Mouse (Mus musculus) hindlimb bud, embryonic 11.5 days (tissue): ENCODE measurements at regions not wholly inside any gene's neighbourhood (a gene's known extent, or its start where the extent isn't known, plus 50 kb on each side); places are given as distances from the start of the nearest gene placed in this dataset.

Source experiments
- DNase-seq: peaks from one replicate; pipeline ENCODE4 v3.0.0-alpha.2; 2012; ENCODE audit warnings: low read depth, low spot score; ENCODE audit errors: extremely low spot score

DNA sequence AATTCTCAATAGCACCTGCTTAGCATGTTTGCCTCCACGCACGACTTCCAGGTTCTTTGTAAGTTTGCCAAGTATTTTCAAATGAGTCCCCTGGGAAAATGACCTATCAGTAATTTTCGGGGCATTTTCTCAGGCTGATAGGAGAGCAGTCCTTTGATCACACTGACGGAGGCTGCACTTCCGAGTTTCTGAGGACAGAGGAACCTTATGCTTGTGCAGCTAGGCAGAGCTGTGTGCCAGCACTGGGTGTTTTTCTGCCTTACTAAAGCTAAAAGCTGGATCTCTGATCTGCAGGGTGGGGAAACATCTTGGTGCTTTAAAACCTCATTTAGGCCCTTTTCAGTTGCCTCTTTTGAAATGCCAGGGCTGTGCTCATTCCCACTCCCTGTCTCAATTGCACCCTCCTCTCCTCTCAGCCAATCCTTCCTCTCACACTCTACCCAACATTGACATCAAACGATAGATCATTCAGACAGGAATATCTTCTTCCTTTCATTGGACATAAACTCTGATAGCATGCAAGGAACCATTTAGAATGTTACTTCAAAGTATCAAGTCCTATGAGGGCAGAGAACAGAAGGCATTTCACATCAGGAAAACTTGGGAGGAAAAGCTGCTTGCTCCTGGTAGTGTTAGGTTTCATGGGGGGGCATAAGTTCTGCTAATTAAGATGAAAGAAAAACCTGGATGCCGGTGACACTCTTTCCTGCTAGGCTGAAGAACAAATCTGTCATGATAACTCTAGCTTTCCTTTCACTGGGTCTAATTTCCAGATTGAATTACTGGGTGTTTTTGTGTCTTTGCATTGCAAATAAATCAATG is 95.3 kb downstream of the Lurap1l start:
- no peak for DNase-seq

DNA sequence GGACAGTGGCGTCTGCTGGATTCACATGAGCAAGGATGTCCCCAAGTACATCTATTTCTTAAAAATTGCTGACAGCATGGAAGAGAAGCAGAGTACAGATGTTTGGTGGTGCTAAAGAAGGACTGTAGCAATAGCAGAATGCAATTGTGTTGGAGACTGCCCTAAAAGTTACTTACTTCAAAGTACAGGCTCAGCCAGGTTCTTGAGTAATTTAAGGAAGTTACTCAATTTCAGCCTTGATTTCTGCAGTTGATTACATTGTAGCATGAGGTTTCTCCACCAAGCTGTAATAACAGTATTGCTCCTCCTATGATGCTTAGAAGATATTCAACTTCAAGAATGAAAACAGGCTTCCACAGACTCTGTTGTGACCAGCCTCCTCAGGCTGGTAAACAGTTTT is 96.1 kb downstream of the Lurap1l start:
- DNase-seq: no peak

DNA sequence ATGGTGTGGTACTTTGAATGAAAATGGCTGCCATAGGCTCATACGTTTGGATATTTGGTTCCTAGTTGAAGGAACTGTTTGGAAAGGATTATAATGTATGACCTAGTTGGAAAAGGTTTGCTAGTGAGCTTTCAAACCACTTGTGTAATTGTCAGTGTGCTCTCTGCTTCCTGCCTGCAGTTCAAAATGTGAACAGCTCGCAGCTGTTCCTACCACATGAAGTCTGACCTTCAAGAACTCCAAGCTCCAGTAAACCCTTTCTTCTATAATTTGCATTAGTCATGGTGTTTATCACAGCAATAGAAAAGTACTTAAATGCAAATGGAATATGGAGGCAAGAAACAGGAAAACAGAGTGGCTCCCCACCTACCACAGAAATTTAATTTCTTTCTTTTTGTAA is 111.4 kb downstream of the Lurap1l start:
- no peak for DNase-seq

DNA sequence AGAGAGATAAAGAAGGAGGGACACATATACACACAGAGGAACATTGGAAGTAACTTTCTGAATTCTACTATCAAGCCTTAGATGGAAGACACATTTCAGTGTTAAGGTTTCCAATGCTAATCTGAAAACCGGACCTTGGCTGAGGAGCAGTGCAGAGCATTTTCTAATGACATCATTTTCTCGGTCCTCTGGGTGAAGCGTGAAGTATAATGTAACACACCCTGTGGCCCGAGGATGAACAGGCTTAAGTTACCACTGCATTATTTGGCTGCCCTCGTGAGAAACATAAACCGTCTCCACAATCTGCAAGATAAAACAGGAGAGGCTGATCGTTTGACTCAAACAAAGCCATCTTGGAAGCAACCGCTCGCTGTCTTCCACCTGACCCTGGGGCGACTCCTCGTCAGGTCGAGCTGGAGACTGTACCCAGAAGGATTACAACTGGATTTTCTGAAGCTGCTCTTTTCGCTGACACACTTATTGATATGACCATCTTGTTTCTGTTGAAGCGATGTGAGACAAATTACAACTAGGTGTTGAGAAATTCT is 113.1 kb downstream of the Lurap1l start:
- no peak for DNase-seq

DNA sequence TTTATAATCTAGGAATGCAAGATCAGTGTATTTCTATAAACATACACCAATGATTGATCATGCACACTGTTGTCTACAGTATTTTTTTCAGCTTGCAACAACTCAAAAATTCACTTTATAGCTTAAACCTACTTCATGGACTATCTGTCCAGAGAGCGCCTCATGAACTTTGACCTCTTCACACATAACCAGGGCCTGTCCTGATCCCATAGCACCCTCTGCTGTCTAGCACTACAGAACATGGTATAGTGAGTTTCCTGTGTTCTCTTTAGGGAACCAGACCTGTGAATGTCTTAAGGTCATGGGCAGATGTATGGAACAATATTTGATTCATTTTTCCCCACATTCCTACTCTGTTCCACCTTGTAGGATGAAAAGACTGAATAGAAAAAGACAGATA is 117.1 kb downstream of the Lurap1l start:
- DNase-seq: no peak

DNA sequence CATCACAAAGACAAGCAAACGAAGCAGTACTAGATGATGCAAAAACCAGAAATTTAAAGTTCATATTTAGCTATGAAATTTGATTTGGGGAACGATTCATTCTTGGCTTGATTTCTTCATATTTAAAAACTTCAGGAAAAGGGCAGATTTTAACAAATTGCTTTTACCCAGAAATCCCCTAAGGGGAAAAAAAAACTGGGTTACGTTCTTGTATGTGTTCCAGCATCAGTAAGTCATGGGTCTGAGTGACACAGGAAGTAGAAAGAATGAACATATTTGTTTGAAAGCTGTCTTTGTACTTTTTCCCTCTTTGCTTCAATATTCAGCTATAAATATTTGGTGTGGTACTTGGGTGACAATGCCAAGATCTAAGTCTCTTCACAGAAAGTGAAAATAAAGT is 120.2 kb downstream of the Lurap1l start:
- DNase-seq: no peak

DNA sequence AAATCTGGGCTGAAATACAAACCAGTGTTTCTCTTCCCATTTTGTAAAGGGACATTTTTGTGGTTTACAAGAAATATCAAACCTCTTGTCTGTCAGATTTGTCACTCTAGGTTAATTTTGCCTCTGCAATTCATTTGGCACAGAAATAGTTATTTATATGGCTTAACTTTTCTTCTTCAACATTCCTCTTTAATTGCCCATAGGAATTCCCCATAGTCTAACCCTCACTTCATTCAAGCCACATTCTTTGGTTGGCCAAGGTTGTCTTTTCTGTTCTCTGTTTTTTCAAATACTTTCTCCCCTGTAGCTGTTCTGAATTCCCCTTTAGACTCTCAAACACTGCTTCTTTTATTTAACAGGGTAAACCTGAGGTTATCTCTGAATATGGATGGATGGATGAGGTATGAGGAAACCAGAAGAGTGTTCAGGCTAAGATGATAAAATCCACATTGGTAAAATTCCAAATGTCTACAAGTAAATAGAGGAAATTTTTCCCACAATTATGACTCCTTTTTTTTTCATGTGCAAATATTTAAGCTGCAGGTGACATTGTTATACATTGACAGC is 127.0 kb downstream of the Lurap1l start:
- no peak for DNase-seq

DNA sequence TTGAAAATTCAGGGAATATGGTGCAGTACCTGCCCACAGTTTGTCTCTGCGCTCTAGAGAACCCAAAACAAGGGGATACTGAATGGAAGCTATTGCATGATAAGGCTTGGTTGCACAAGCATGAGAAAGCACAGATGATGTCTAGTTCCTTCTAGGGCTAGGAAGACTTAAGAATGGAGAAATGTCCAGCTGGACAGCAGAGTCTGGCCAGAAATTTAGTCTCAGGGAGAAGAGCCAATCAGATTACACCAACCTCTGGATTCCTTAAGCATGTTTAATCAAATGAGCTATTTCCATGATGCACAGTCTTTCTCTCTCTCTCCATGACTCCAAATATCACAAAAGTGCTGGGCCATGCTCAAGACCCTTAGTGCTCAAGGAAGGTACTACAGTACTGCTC is 147.8 kb downstream of the Lurap1l start:
- no peak for DNase-seq

DNA sequence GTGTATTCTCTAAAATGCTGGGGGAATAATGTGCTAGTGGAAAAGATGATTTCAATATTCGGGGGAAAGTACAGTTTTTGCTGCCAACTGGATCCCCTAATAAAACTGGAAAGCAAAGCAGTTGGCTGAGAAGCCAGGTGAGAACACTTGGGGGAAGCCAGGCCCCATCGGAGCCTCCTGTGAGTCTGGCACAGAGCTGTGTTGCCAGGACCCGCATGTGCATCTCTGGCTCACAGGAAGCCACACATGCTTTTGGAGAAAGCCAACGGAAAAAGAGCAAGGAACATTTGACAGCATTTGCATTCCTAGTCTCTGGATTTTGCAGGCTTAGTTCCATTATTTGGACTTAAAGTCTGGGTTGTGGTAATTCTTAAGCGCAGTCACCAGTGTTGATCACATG is 148.4 kb downstream of the Lurap1l start:
- no peak for DNase-seq

DNA sequence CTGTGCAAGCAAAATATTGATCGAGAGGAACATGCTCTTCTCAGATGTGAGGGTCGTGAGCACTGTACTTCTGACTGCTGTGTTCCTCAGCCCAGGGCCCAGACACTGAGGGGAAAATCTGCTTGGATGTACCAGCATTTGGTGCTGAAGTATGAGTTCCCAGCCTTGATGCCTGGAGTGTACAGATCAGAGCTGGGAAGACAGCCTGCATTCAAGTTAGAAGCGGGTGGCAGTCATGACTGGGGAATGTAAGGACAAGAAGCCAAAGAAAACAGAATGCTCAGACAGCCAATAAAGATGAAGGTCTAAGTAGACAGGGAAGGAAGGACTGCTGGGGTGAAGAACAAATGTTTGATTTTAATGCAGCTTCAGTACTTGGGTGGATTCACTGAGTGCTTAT is 148.9 kb downstream of the Lurap1l start:
- no peak for DNase-seq

DNA sequence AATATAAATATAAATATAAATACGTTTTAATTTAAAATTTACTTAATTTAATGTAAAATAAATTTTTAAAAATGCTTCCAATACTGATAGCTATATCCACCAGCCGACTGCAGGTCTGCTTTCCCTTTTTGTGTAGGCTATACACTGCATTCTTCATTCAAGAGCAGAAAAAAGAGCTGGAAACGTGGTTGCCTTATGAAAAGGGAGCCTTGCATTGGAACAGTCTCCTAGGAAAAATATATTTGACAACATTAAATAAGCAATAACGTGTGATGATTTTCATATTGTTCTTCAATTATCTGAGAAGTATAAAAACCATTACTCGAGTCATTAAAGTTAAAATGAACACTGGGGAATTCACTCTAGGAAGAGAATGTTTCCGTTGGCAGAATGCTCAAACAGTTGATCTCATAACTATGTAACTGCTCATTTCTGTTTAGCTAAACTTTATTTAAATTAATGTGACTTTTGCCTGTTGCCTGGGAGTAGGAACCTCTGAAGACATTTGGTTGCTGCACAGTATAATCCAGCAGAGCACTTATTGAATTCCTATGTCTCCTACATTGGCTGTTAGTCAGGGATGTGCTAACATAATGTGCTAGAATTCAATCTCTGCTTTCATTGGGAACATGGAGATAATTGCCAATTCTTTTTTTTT is 172.0 kb downstream of the Lurap1l start:
- DNase-seq: no peak

DNA sequence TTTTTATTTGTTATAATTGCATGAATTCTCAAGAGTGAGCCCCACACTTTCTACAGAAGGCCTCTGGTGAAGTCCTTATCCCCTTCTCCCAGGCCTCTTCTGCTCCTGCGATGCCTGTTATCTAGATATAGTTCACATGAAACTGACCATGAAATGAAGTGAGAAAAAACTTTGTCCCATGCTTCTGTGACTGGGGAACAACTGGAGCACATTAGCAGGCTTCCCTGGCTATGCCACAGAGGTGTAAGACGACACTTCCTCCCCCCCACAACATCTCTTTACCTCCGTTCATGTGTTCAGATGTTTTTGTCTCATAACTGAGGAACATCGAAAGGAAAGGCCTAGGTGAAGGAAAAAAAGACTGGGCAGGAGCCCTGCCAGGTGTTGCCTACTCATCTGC is 174.7 kb downstream of the Lurap1l start:
- no peak for DNase-seq

DNA sequence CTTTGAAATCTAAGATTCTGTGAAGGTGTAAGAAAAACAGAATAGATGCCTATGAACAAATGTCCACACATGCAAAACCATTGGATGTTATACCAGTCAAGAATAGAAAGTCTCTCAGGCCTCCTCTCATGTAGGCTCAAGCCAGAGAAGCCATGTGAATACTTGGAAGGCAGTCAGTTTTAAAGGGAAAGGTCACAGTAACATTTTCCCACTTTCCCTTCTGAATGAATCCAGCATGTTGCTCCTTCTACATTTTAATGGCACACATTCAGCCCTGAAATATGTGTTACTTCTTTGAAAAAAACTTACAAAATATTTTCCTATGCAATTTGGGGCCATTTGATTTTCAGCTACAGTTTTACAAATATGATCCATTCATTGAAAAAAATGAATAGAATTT is 186.1 kb downstream of the Lurap1l start:
- DNase-seq: no peak

DNA sequence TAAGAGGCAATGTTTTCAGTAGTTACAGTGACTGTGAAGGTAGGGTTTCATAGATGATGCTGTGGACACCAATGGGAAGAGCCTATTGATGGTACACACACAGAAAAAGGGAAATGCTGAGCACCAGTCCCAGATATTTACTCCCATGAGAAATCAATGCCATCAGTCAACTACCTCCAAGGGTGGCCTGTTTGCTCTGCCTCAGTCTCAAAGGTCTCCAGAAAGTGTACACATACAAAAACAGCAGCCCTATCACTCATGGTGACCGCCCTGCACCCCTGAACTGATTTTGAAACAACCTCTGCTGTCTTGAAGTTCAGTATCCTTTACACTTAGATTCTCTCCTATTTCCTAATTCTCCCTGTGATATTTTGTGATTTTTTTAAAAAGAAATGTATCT is 187.2 kb downstream of the Lurap1l start:
- no peak for DNase-seq

DNA sequence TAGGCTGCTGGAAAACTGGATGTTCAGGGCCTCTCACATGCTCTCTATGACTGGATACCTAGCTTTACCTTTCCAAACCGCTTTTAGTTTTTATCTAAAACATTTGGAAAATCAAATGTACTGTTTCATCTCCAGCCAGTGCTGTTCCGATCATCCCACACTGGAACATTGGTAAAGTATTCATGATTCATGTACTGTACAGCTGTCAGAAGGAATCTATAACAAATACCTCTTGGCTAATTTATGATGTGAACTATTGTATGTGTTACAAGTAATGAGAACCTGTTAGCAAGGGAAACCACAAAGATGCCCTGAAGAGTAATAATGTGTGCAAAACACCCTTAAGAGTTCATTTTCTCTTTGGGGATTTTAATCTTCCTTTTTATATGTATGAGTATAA is 190.6 kb downstream of the Lurap1l start:
- DNase-seq: no peak

DNA sequence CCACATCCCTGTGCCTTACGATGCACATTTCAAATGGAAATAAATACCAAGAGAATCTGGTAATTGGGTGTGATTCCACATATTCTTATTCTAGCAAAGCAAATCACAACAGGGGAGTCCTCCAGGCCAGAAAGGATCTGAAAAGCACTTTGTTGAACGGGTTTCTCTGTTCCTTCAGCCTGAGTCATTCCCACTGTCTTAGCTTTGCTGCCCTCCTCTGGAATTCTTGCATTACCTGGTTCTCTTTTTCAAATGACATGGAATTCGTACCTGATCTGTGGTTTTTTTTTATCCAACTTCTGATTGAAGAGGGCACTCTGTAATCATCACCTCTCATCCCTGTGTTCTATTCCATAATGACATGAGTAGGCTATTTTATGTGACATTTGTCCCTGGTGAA is 200.9 kb downstream of the Lurap1l start:
- no peak for DNase-seq

DNA sequence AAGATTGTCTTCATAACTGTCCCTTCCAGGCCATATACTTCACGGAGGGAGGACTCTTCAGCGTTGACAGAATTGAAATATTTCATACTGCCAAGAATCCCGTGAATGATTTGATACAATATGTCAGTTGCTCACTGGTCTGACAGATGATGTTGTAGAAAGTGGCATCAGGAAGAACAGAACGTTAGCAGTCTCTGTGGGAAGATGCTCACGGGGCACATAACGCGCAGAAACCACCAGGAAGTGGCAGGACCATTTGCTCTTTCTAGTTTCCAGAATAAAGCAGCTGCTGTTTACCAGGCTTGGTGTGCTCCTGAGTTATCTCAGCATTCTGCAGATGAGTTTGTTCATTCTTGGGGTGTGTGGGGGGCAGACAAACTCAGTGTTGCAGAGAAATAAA is 206.0 kb downstream of the Lurap1l start:
- DNase-seq: no peak

DNA sequence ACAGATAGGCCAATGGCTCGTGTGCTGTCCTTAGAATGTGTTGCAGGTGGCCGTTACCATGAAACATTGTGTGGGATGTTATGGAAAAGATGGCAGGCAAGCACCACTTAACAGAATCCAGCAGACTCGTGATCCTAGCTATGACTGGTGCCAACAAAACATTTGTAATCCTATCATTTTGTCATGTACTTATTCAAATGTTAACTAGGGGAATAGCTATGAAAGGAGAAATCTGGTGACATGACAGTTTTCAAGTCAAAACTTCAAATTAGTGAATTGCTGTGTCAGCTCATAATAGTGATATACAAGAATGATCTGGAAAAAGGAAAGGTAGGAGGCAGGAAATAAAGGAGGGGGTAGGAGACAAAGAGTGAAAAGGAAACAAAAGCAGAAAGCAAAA is 213.7 kb downstream of the Lurap1l start:
- DNase-seq: no peak

DNA sequence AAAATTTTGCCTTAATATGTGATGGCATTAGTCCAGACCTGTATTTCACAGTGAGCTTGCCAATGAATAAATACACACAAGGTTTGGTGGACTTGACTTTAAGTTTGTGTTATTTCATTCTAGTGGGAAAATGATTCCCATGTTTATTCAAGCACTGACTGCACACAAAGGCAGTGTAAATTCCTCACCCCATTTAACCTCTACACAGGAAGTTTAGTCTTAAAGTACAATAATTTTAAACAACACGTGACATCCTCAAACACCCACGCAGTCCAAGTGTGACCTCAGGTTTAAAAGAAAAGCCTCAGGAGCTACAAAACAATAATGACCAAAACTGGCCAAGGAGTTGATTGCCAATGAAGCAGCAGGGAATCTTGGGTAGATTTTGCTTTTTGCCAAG is 219.4 kb downstream of the Lurap1l start:
- no peak for DNase-seq

DNA sequence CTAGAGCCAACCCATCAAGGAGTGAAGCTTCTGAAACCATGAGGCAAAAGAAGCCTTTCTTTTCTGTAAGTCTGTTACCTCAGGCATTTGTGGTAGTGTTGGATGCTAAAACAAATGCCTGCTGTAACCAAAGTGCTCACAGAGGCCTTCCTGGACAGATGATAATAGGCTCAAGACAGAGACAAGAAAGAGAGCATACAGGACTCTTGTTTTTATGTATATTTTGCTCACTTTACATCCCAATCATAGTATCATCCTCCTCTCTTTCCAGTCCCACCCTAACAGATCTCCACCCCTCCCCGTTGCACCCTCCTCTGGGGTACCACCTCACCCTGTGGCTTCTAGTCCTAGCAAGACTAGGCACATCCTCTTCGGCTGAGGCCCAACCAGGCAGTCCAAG is 262.7 kb downstream of the Lurap1l start:
- DNase-seq: no peak

DNA sequence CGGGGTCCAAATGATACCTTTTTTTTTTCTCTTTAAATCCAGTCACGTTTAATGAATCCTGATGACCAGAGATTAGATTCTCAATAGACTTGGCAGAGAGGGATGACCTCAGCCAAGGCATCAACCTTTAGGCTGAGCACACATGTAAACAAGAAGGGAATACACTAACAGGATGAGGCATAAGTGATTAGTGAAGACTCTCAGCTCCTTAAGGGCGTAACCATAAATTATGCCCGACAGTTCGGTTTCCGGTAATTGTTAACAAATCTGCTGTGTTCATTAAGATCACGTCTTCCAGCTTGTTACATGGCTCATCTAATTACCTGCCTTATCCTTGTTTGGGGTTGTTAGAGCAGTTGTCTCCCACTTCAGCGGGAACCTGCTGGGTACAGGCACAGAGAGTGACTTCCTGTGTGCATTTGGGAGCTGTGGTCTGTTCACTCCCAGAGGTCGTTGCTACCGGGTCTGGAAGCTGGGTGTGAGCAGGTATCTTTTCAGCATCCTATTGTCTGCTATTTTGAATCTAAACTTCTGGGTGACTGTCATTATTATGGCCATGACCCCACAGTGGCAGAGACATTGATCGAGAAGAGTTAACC is 265.1 kb downstream of the Mpdz start:
- DNase-seq: no peak
